Mouse (Mus musculus) CH12.LX (cell line): ENCODE measurements around the gene Tns2. TPM values are rescaled to one million over a fixed set of nuclear protein-coding genes. Genes with fewer than 3 reads are reported as not detected.

Source experiments
- DNase-seq: peaks from one replicate; pipeline ENCODE4 v3.0.0-alpha.2; 2013; ENCODE audit errors: extremely low read depth
- H3K27ac ChIP-seq: 2 replicates; pipeline ENCODE4 v1.5.1; 2012; ENCODE audit warnings: low read depth, mild to moderate bottlenecking, control low read depth, moderate library complexity; ENCODE audit not compliant: insufficient read depth
- H3K27me3 ChIP-seq: replicated peaks from 2 replicates; pipeline ENCODE3; 2012; ENCODE audit warnings: inconsistent platforms
- H3K36me3 ChIP-seq, 2 experiments: replicated peaks in 1 of 2; 2 replicates each; pipeline versions ENCODE3 to v1.6.1; 2012; ENCODE audit warnings: inconsistent platforms in 1 of 2, low read length in 1 of 2, mild to moderate bottlenecking in 1 of 2, mixed read lengths in 1 of 2, moderate library complexity in 1 of 2; ENCODE audit not compliant: control insufficient read depth in 1 of 2, insufficient read depth in 1 of 2
- H3K4me1 ChIP-seq, 2 experiments: 2 replicates each; pipeline ENCODE4 v1.6.1; 2012; ENCODE audit warnings: inconsistent platforms in 1 of 2, moderate library complexity in 1 of 2; ENCODE audit not compliant: insufficient read depth in 2 of 2, control insufficient read depth in 1 of 2
- H3K4me2 ChIP-seq: 2 replicates; pipeline ENCODE4 v1.6.1; 2012; ENCODE audit warnings: low read depth, mild to moderate bottlenecking, control low read depth; ENCODE audit not compliant: poor library complexity, insufficient read depth, severe bottlenecking
- H3K4me3 ChIP-seq, 3 experiments: fragments of 150-350 bp in 1 of 3; sonication (generic) in 1 of 3; replicated peaks in 1 of 3; 2 replicates each; pipeline versions ENCODE3 to v1.5.1; 2011 to 2012; ENCODE audit warnings: low read depth in 2 of 3, low read length in 2 of 3, mild to moderate bottlenecking in 2 of 3, moderate library complexity in 2 of 3, control low read depth in 1 of 3, improper control_type of control experiment in 1 of 3, inconsistent platforms in 1 of 3, mixed read lengths in 1 of 3; ENCODE audit not compliant: poor library complexity in 1 of 3
- H3K79me2 ChIP-seq: replicated peaks from 2 replicates; pipeline ENCODE4 v1.6.1; 2012; ENCODE audit warnings: mild to moderate bottlenecking, moderate library complexity; ENCODE audit not compliant: control insufficient read depth, poor library complexity, insufficient read depth, severe bottlenecking; ENCODE audit errors: extremely low read depth
- H3K9ac ChIP-seq: 2 replicates; pipeline ENCODE4 v1.6.1; 2012; ENCODE audit warnings: low read depth, mild to moderate bottlenecking, control low read depth, moderate library complexity; ENCODE audit not compliant: insufficient read depth
- H3K9me3 ChIP-seq: replicated peaks from 2 replicates; pipeline ENCODE3; 2012; ENCODE audit warnings: low read length, inconsistent platforms, mixed read lengths
- CHD2 ChIP-seq: IDR thresholded peaks from 2 replicates; pipeline ENCODE4 v1.6.1; 2011; ENCODE audit warnings: low read length, improper control_type of control experiment
- CTCF ChIP-seq, 2 experiments: IDR thresholded peaks in 1 of 2; conservative IDR thresholded peaks in 1 of 2; 2 replicates each; pipeline ENCODE4 v1.5.1; 2011 to 2012; ENCODE audit warnings: low read depth in 2 of 2, low read length in 2 of 2, improper control_type of control experiment in 1 of 2, inconsistent platforms in 1 of 2, mild to moderate bottlenecking in 1 of 2, moderate library complexity in 1 of 2
- ELF1 ChIP-seq: IDR thresholded peaks from 2 replicates; pipeline ENCODE4 v1.6.1; 2014; ENCODE audit warnings: low read depth, mild to moderate bottlenecking, inconsistent platforms, low read length, improper control_type of control experiment
- IRF4 ChIP-seq: IDR thresholded peaks from 2 replicates; pipeline ENCODE4 v1.6.1; 2014; ENCODE audit warnings: low read depth, mild to moderate bottlenecking, inconsistent platforms, low read length, improper control_type of control experiment
- MAFK ChIP-seq: IDR thresholded peaks from 2 replicates; pipeline ENCODE4 v1.6.1; 2011; ENCODE audit warnings: low read length, improper control_type of control experiment; ENCODE audit not compliant: insufficient replicate concordance
- MEF2A ChIP-seq: IDR thresholded peaks from 2 replicates; pipeline ENCODE4 v1.6.1; 2014; ENCODE audit warnings: low read depth, mild to moderate bottlenecking, inconsistent platforms, low read length, improper control_type of control experiment, borderline replicate concordance
- MXI1 ChIP-seq: IDR thresholded peaks from 2 replicates; pipeline ENCODE4 v1.6.1; 2011; ENCODE audit warnings: mild to moderate bottlenecking, low read depth, low read length, improper control_type of control experiment
- MYC ChIP-seq: IDR thresholded peaks from 2 replicates; pipeline ENCODE4 v1.6.1; 2011; ENCODE audit warnings: low read depth, mild to moderate bottlenecking, improper control_type of control experiment, low read length
- NELFE ChIP-seq: IDR thresholded peaks from 2 replicates; pipeline ENCODE4 v1.6.1; 2011; ENCODE audit warnings: low read depth, low read length, improper control_type of control experiment
- NRF1 ChIP-seq: IDR thresholded peaks from 2 replicates; pipeline ENCODE4 v1.6.1; 2014; ENCODE audit warnings: low read depth, mild to moderate bottlenecking, inconsistent platforms, low read length, improper control_type of control experiment, moderate library complexity
- POLR2A ChIP-seq: IDR thresholded peaks from 2 replicates; pipeline ENCODE4 v1.6.1; 2011; ENCODE audit warnings: low read depth, mild to moderate bottlenecking, improper control_type of control experiment, low read length
- RAD21 ChIP-seq: IDR thresholded peaks from 2 replicates; pipeline ENCODE4 v1.6.1; 2011; ENCODE audit warnings: low read depth, mild to moderate bottlenecking, low read length, improper control_type of control experiment, moderate library complexity
- RCOR1 ChIP-seq: conservative IDR thresholded peaks from 2 replicates; pipeline ENCODE4 v1.6.1; 2012; ENCODE audit warnings: low read depth, mild to moderate bottlenecking, inconsistent platforms, low read length, improper control_type of control experiment
- SIN3A ChIP-seq: IDR thresholded peaks from 2 replicates; pipeline ENCODE4 v1.6.1; 2012; ENCODE audit warnings: low read length, improper control_type of control experiment, inconsistent platforms
- SMC3 ChIP-seq: IDR thresholded peaks from 2 replicates; pipeline ENCODE4 v1.6.1; 2011; ENCODE audit warnings: low read depth, low read length, improper control_type of control experiment
- TBP ChIP-seq: conservative IDR thresholded peaks from 2 replicates; pipeline ENCODE4 v1.6.1; 2011; ENCODE audit warnings: low read depth, low read length, improper control_type of control experiment
- UBTF ChIP-seq: IDR thresholded peaks from 2 replicates; pipeline ENCODE4 v1.6.1; 2012; ENCODE audit warnings: low read depth, mild to moderate bottlenecking, inconsistent platforms, low read length, improper control_type of control experiment, moderate library complexity
- ZMIZ1 ChIP-seq: IDR thresholded peaks from 2 replicates; pipeline ENCODE4 v1.6.1; 2012; ENCODE audit warnings: low read depth, mild to moderate bottlenecking, inconsistent platforms, low read length, improper control_type of control experiment
- dilution Hi-C: fragments of 300-500 bp; cut with MboI; formaldehyde crosslinking; loops from 2 replicates; pipeline ENCODE4 v1.14.3; 2020; ENCODE audit warnings: low sequenced_read_pairs; ENCODE audit not compliant: extremely low pct_unique_long_range_greater_than_20kb, extremely low pct_ligation_motif_present
- in situ Hi-C: fragments of 300-500 bp; cut with MboI; formaldehyde crosslinking; loops from 3 replicates; pipeline ENCODE4 v1.14.3; 2019; ENCODE audit warnings: low sequenced_read_pairs, low pct_ligation_motif_present, low pct_unique_long_range_greater_than_20kb, mixed read lengths
- polyA plus RNA-seq: library from polyadenylated mRNA; unstranded; fragments of >175 nt; gene quantifications from 2 replicates; pipeline ENCODE4 v1.2.1, GENCODE M21; 2012; ENCODE audit warnings: low read depth; ENCODE audit not compliant: insufficient read length
- total RNA-seq, 2 experiments: library from RNA; depleted of rRNA; stranded (reverse); fragments of 300-350 nt in 1 of 2; fragments of >200 nt in 1 of 2; gene quantifications; 2 replicates each; pipeline ENCODE4 v1.2.3; 2012 to 2014

Tns2 gene
- 0.08 and 0.13 TPM in 2 replicates for total RNA-seq (2012; rRNA removed)
- total RNA-seq (2014; rRNA removed), result not detected in 2 replicates
- polyA plus RNA-seq, result 0.34 and 0.49 TPM in 2 replicates

- peak within 1 kb of the TSS; percentile 49 for H3K9ac ChIP-seq
- dilution Hi-C loops (no loop called here), in situ Hi-C loops (loop anchor here (5.0 kb wide), 1 partner anchor 37 kb away; the partner anchor contains the start of gene Spryd3)
- H3K4me1 ChIP-seq, result peaks cover 7 to 28% of the 10 kb centered on the region in 2 experiments
- H3K36me3 ChIP-seq, result peaks cover 19 to 35% of the 10 kb centered on the region in 2 experiments
- H3K4me2 ChIP-seq, result peak within 1 kb of the TSS; percentile 61
- H3K9me3 ChIP-seq, result no peaks in the 10 kb centered on the region
- DNase-seq, result no peak
- H3K27ac ChIP-seq, result no peak within 1 kb of the TSS
- H3K27me3 ChIP-seq, result peaks cover 58% of the 10 kb centered on the region
- TF ChIP-seq MXI1 (peak; percentile 43; the same call in 1 of the 2 replicates), CHD2 (no peak), ZMIZ1 (no peak), NELFE (peak; percentile 59; the same call in 1 of the 2 replicates), SIN3A (0 out of 2 replicates have a peak, but pooled peaks have one; percentile 6), SMC3 (peak; percentile 60), MYC (no peak), IRF4 (peak; percentile 31; the same call in 1 of the 2 replicates), ELF1 (peak; percentile 22; the same call in 1 of the 2 replicates), TBP (no peak), NRF1 (no peak), CTCF (conservative IDR thresholded peaks at IDR 0.05 in 1 of 2, IDR thresholded peaks at IDR 0.05 in 1 of 2; ENCODE audit: low read depth in 2 of 2, low read length in 2 of 2) (peak in 1 of 2 experiments; percentile 99; a peak in 2 of 4 replicates), RAD21 (peak; percentile 36), MEF2A (0 out of 2 replicates have a peak, but pooled peaks have one; percentile 51), MAFK (no peak), UBTF (0 out of 2 replicates have a peak, but pooled peaks have one; percentile 37)
- no peaks in the 10 kb centered on the region for H3K79me2 ChIP-seq
- peak within 1 kb of the TSS; percentile 26 to 62 (median 31) for H3K4me3 ChIP-seq
Observed at GRCm38 (mm10) chr15:102100161-102100981, at the start of gene Tns2. Tns2 (plus strand) TSS chr15:102100413.

- no peak overlapping the region for H3K27ac ChIP-seq
- H3K27me3 ChIP-seq, result peaks cover 72% of the 10 kb centered on the region
- peak overlapping the region in 1 of 3 experiments; percentile 4 for H3K4me3 ChIP-seq
- H3K9ac ChIP-seq, result no peak overlapping the region
- H3K79me2 ChIP-seq, result no peaks in the 10 kb centered on the region
- peaks cover 0 to 4% of the 10 kb centered on the region in 2 experiments; a peak in 1 of 4 replicates for H3K4me1 ChIP-seq
- H3K4me2 ChIP-seq, result peak overlapping the region; percentile 26; the same call in 1 of the 2 replicates
- in situ Hi-C loops (no loop called here), dilution Hi-C loops (no loop called here)
- TF ChIP-seq MYC, result no peak
- TF ChIP-seq UBTF, result no peak
- no peak for TF ChIP-seq POLR2A
- TF ChIP-seq NRF1, result peak; percentile 67
- no peak for TF ChIP-seq RCOR1
- no peak for TF ChIP-seq TBP
- H3K36me3 ChIP-seq, result no peaks in the 10 kb centered on the region
- peaks cover 7% of the 10 kb centered on the region for H3K9me3 ChIP-seq
- no peak for DNase-seq
Observed at GRCm38 (mm10) chr15:102051920-102052683, 48.1 kb upstream of the Tns2 start.
